Mouse (Mus musculus) liver, adult 2 months (tissue): ENCODE data around the gene Dlgap1.

Experiments
- CTCF ChIP-seq: fragments of 200-500 bp; IDR thresholded peaks from 2 replicates; pipeline ENCODE4 v1.5.1; 2011; ENCODE audit warnings: low read depth, low read length, control low read depth
- POLR2A ChIP-seq: fragments of 200-500 bp; IDR thresholded peaks from 2 replicates; pipeline ENCODE4 v1.6.1; 2011; ENCODE audit warnings: low read length, control low read depth; ENCODE audit not compliant: insufficient read depth; ENCODE audit errors: extremely low read depth

- TF ChIP-seq CTCF (no peak), POLR2A (no peak)
Observed at GRCm38 (mm10) chr17:70510441-70510840, 541.6 kb downstream of the Dlgap1 start.
